Mouse (Mus musculus) left cerebral cortex, postnatal 10 days (tissue): Measurements from ENCODE around the gene Gns. TPM values are rescaled to one million over a fixed set of nuclear protein-coding genes. Genes with fewer than 3 reads are reported as not detected.
A peak's percentile ranks its signal among the peaks of the same experiment; 100 is the strongest.
"Not testable (repeated sequence)": the region's sequence is repeated elsewhere in the genome, so short reads cannot be mapped to it uniquely, and the experiment has no call there.

Experiments
- DNase-seq, 2 experiments: peaks; one replicate each; pipeline ENCODE4 v3.0.0; 2021 to 2022; ENCODE audit warnings: low spot score in 2 of 2, mixed read lengths in 1 of 2; ENCODE audit errors: extremely low spot score in 1 of 2
- intact Hi-C: fragments of 180-260 bp; cut with DNase I; formaldehyde crosslinking; loops from one replicate; pipeline ENCODE4 v1.15.1; 2025
- total RNA-seq, 2 experiments: library from RNA; stranded (reverse); gene quantifications; 2 replicates each; pipeline ENCODE4 v1.2.3; 2021

The Gns gene
- 10 to 100 TPM; 72.8 to 73.7 TPM for total RNA-seq

DNA sequence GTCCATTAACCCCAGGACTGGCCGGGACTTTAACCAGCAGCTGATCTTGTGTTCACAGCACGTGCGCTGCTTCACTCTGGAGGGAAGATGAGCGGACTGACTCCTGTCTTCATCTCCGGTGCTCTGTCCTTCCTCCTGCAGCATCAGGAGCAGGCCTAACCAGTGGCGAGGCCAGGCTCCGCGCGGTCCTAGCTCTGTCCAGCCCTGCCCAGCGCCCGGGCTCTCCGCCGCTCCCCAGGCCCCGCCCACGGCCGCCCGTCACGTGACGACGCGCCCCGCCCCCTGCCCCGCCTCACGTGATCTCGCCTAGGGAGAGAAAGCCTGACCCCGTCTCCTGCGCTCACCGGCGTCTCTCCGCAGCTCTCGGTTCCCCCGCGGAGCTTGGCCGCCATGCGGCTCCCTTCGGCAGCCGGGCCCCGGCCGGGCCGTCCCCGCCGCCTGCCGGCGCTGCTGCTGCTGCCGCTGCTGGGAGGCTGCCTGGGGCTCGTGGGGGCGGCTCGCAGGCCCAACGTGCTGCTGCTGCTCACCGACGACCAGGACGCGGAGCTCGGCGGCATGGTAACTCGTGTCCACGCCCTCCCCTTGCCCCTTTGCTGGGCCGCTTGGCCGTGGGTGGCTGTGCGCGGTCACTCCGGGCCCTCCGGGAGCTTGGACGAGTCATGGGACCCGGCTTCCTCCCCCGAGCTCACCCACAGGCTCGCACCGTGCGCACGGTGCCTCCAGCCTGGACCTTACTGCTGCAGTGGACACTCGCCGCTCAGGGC, at the start of gene Gns:
TSS of gene Gns (plus strand) at position 290 of the 764 bp plus-strand sequence.
- intact Hi-C loops: loop anchor here (5.0 kb wide), 1 partner anchor 58 kb away; no protein-coding TSS in a partner anchor
- DNase-seq: peak; percentile 78 to 93

DNA sequence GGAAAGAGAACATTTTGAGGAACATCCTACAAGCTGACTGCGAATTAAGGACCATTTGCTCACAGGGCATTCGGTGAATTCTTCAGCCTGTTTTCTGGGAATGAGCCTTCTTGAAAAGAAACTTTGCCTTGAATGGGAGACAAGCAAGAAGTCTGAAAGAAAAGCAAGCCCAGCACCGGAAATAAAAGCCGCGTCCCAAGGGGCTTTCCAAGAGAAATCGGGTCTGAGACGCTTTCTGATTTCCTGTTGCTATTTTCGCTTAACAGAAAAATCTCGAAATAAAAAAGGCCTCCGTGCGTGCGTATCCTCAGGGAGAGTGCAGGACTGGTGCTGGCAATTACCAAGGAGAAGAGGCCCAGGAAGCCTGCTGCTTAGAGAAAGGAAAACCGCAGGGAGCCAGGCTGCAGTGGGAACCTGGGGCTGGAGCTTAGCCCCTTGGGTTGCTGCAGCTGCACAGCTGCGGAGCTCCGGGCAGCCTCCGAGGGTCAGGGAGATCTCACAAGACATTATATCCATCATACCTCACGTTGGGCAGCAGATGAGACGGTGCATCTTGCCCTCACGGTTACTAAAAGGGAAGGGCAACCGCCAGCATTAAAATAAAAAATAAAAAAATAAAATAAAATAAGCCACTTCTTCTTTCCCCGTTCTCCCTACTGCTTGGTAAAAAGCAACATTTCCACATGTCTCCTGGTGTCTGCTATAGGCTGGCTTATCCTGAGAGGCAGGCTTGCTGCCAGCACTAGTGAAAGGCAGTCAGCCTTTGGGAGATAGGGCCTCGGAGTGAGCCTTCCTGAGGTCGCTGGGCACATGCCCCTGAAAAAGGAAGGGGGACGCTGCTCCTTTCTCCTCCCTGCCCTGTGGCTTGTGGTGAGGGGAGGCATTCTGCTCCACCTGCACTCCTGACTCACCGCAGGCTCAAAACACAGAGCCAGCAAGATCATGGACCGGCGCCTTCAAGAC, 49.3 kb upstream of the Gns start:
- intact Hi-C loops: no loop called here
- DNase-seq: peak in 1 of 2 experiments; percentile 42

DNA sequence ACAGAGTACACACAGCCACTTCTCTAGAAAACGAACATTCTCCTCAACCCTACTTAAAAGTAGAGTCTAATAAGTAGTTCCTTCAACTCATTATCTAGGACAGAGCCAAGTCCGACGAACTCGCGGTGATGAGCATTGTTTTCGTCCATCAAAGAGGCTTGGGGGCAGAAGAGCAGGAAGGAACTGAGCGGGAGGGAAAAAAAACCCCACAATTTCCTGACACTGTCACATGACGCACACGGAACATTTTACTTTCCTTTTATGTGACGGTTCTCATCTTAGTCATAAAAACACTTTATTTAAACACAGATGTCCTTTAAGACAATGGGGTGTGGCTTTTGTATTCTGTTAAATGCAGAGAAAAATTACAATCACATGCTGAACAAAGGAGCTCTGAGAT, 48.5 kb upstream of the Gns start:
- intact Hi-C loops: no loop called here
- DNase-seq: no peak

DNA sequence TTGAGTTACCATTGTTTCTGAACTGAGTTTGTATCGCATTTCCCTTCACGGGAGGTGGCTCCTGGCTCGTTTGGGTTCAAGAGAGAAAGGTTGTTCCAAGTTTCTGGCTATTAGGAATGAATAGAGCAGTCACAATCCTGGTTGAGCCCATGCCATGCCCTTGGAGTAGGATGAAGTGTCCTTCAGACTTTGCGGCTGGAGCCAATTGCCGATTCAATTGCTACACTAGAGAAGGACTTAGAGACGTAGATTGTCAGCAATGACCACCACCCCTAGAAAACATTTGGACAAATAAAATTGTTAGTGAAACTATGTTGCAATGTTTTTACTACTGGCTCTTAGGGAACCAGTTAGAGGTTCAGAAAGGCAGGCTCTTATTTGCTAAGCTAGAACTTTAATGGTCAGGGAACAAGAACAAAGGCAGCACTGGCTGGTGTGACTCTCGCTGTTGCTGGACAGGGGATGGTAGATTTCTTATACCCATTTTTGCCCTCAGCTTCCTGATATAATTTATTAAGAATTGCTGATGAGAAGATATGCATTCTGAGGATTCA, 46.4 kb upstream of the Gns start:
- intact Hi-C loops: no loop called here
- DNase-seq: no peak

DNA sequence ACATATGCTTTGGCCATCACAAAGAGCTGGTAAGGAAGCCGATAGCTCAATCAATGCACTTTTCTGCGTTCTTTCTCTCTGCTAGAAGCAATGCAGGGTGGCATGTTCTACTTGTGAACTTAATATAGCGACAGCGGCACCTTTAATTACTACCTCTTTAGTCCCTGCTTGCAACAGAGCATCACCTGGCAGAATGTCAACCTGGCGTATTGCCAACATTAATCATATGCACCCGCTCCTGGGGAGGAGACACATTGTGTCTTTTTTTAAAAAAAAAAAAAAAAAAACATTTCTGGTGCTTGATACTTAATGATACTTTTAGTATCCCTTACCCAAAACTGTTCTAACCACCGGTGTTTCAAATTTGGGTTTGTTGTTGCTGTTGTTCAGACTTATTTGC, 41.4 kb upstream of the Gns start:
- peak in 1 of 2 experiments; percentile 33 for DNase-seq
- intact Hi-C loops: no loop called here

DNA sequence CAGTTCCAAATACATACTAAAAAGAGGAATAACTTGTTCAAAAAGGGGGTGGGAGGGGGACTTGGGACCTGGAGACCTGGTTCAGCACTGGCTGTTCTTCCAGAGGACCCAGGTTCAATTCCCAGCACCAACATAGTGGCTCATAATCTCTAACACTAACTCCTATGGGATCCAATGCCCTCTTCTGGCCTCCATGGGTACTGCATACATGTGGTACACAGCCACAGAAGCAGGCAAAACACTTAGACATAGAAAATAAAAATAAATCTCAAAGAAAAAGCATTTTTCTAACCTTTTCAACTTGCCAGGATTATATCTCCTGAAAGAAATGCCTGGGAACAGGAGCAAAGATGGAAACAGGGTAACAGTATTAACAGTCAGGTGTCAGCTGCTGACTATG, 38.7 kb upstream of the Gns start:
- DNase-seq: no peak
- intact Hi-C loops: no loop called here

DNA sequence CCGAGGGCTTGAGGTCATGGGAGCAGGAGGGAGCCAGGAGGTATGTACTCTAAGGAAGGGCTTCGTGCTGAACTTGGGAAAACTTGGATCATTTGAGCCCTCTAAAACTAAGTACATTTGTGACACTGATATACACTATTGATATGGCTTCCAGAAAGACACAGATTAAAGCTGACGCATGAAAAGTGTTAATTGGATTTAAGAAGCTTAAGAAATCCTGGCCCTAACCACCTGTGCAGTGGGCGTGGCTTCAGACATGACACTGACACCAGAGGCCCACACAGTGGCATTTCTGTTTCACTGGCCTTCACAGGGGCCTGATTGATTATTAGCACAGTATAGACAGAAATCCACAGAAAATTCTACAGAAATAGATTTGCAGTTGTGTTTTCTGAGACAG, 35.3 kb upstream of the Gns start:
- DNase-seq: no peak
- intact Hi-C loops: no loop called here

DNA sequence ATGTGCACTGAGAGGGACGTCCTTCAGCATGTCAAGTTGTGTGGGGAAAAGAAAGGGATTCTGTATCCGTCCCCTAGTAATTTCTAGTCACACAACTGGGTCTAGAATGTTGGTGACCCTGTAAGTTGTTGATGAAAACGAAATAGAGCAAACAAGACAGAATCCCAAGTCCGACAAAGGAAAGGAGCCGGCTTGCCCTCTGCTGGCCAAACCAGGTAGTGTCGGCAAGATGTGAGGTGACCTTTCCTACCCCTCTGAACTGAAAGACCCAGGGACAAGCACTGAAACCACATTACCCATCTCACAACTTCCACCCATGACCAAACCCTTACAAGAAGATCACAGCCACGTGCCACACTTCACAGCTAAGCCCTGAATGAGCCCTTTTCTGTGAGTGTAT, 34.0 kb upstream of the Gns start:
- intact Hi-C loops: no loop called here
- DNase-seq: peak in 1 of 2 experiments; percentile 57

DNA sequence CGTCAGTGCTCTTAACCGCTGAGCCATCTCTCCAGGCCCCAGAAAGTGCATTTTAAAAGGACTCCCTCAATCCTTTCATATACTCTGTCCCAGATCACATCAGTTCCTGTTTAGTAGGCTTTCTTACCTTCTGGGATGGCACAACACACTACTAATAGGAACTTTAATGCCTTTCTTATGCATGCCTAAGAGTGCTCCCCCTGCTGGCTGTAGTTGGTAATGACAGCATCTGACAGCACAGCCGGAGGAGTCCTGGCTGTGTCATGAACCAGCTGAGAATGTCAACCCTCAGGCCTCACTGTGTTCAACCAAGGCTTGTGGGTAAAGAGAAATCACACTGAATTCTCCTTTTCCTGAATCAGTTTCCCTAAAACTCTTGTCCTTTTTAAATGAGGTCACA, 30.3 kb upstream of the Gns start:
- intact Hi-C loops: no loop called here
- DNase-seq: peak in 1 of 2 experiments; percentile 51

DNA sequence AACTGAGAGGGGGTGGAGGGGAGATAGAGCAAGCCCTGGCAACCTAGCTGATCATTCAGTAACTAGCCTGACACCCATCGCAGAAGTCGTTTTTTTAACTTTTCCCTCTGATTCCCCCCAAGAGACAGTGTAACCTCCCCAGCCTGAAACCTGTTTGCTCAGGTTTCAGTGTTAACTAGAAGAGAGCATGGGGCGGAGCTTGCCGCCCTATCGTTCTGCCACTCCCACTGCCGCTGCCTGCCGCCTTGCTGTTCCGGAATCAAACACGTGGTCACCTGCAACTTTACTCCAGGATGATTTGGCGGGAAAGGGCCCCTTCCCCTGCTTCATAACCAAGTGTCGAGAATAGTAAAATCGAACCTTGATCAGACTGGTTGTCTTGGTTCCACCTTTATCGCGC, 28.4 kb upstream of the Gns start:
- intact Hi-C loops: not testable (repeated sequence)

DNA sequence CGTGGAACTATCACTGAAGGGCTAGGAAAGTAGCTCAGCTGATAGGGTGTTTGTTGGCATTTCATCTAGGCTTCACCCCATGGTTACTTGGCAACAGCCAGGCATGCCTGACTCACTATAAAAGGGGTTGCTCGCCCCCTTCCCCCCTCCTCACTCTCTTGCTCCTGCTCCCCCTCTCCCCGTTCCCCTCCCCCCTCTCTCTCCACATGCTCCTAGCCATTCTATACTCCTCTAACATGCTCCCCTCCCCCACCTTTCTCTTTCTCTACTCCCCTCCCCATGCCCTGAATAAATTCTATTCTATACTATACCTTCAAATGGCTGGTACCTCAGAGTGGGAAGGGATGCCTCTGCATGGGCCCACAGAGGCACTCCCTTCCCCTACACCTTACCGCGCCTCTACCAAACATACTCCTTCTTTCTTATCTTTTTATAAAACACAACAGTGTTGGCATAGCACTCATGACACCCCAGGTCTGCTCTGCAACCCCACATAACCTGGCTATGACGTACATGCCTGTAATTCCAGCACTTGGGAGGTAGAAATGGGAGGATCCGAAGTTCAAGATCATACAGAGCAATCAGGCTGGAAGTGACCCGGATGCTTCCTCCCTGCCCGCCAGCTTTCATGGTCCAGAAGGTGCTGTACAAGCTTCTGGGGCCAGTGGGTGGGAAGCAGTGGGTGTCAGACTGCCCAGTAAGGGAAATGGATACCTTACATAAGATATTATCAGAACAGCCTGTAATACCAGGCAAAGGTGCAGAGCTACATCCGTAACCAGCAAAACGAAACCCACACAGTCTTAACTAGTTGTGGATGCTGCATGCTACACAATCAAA, 23.9 kb upstream of the Gns start:
- intact Hi-C loops: no loop called here
- DNase-seq: peak in 1 of 2 experiments; percentile 53

More for the DNA sequence above, 28.4 kb upstream of the Gns start:
- not testable (repeated sequence) for DNase-seq

DNA sequence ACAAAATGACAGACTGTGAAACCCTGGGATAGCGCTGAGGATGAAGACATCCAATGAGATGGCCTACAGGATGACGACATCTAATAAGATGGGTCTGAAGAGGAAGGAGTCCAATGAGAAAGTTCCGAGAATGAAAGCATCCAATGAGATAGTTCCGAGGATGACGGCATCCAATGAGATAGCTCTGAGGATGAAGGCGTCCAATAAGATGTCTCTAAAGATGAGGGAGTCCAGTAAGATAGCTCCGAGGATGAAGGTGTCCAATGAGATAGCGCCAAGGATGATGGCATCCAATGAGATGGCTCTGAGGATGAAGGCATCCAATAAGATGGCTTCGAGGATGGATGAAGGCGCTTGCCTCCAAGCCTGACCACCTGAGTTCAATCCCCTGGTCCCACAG, 22.6 kb upstream of the Gns start:
- no peak for DNase-seq
- intact Hi-C loops: no loop called here

DNA sequence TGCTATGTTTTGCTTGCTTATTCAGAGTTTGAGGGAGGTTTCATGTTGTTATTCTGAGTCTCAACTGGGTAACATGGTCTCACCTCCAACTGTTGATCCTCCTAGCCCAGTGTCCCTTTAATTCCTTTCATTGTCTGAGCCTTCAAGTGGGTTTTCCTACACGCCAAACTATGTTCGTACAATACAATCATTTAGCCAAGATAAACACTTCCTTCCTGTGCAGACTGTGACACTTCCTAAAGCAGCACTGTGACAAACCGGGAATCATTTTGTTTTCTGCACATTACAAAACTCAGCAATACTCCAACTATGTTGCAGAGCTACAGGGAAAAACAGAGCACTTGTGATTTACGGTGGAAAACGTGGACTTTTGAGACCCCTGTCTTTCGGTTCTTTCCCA, 21.0 kb upstream of the Gns start:
- DNase-seq: no peak
- intact Hi-C loops: no loop called here

DNA sequence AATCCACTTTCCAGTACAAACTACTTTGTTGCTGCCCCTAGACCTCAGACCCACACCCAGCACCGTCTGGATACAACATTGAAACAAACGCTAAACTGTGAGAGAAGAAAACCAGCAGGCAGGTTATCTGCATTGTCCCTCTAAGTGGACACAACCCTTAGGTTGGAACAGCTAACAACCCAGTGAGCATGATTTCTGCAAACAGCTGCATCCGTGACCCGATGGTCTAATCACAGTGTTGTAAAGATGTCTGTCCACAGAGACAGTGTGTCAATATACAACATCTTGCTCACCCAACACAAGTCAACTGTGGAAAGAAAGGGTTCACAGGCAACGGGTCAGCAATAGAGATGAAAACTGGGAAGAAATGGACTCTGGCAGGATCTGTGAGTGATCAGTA, 15.6 kb upstream of the Gns start:
- intact Hi-C loops: no loop called here
- DNase-seq: no peak

DNA sequence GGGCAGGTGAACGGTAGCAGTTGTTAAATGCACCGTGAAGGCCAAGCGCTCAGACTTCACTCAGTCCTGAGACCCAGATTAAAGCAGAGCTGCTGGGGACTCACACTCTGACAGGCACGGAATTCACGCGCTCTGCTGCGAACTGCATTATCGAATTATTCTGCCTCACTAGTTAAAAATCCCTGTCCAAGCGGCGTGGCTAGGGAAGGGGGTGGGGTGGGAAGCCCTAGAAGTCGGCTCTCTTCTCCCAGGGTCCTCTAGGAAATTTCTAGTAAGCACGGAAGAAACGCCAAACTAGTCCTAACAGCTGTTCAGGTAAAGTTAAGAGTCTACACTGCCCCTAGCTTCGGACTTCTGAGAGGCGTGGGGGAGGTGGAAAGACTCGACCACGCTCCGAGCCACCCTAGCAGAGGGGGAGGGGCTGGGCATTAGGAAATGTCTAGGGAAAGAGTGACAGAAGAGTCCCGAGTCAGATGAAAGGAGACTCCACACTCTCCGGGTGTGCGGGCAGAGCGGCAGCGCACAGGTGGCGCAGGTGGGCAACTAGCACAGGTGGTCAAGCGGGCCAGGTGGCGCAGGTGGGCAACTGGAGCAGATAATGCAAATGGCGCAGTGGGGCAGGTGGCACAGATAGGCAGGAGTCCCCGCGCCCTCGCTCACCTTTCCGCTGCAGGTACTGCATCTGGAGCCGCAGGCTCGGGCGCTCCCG, 14.4 kb upstream of the Gns start:
- intact Hi-C loops: no loop called here
- DNase-seq: no peak

DNA sequence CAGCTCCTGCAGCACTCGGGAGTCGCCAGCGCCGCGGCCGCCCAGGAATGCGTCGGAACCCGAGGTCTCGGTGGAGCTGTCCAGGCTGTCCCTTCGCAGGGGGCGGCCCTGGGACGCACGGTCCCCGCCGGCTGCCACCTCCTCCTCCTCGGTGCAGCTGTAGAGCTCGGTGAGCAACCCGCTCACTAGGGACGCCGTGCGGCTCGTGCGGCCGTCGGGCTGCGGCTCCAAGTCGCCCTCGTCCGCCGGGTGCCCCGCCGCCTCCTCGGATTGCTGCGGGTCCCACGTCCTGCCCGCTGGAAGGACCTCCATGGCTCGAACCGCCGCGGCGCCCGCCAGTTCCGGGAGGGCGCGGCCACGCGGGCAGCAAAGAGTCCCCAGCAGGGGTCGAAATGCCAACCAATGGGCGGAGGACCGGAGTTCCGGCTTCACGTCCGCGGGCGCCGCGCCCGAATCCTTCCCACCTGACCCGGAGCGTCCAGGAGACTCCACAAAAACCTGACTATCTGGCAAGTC, 13.8 kb upstream of the Gns start, which contains the start of gene Tbc1d30:
TSS of gene Tbc1d30 (minus strand) at position 213 of the 516 bp plus-strand sequence.
- peak in 1 of 2 experiments; percentile 82 for DNase-seq
- intact Hi-C loops: no loop called here

DNA sequence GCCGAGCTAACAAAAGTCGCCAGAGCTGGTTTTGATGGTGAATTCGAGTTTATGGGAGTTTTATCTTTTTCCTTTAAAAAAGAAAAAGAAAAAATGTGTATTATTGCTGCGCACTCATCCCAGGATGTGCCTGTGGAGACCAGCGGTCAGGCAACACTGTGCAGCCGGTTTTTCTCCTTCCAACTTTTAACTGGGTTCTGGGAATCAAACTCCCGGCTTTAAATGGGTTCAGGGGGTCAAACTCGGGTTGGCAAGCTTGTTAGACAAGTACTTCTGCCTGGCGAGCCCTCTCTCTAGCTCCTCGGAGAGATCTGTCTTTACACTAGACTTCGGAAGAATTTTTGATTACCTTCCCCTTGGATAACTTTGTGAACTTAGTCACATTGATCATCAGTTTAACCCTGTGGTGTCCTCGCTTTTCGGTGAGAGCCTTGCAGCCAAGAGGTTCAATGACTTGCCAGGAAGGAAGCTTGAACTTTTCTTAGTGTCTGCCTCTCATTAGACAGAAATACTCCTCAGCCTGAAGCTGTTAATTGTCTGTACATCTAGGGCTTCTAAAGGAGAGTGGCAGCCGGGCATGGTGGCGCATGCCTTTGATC, 13.1 kb upstream of the Gns start:
- no peak for DNase-seq
- intact Hi-C loops: no loop called here
